Mouse (Mus musculus) forebrain, embryonic 14.5 days (tissue): ENCODE measurements around the gene Ctnnb1. TPM values are rescaled to one million over a fixed set of nuclear protein-coding genes. Genes with fewer than 3 reads are reported as not detected.

Source experiments
- ATAC-seq: fragments of 200-750 bp; cut with Nextera tagmentation; 2 replicates; pipeline ENCODE4 v1.8.0; 2017; ENCODE audit warnings: mild to moderate bottlenecking, moderate library complexity
- DNase-seq: peaks from one replicate; pipeline ENCODE4 v3.0.0-alpha.2; 2015; ENCODE audit warnings: low spot score
- H3K27ac ChIP-seq: fragments of 300-500 bp; sonication (generic); 2 replicates; pipeline ENCODE4 v1.5.1; 2014; ENCODE audit warnings: low read depth, mild to moderate bottlenecking, control low read depth, low read length, moderate library complexity
- H3K27me3 ChIP-seq: fragments of 300-500 bp; sonication (generic); replicated peaks from 2 replicates; pipeline ENCODE4 v1.6.1; 2014; ENCODE audit warnings: low read length, control low read depth, mixed read lengths; ENCODE audit not compliant: control insufficient read depth, insufficient read depth
- H3K36me3 ChIP-seq: fragments of 300-500 bp; sonication (generic); 2 replicates; pipeline ENCODE4 v1.6.1; 2014; ENCODE audit warnings: low read length, control low read depth; ENCODE audit not compliant: control insufficient read depth, insufficient read depth
- H3K4me1 ChIP-seq: fragments of 300-500 bp; sonication (generic); 2 replicates; pipeline ENCODE4 v1.6.1; 2014; ENCODE audit warnings: antibody characterized with exemption, low read length, control low read depth; ENCODE audit not compliant: control insufficient read depth, insufficient read depth
- H3K4me2 ChIP-seq: fragments of 300-500 bp; sonication (generic); 2 replicates; pipeline ENCODE4 v1.6.1; 2014; ENCODE audit warnings: mild to moderate bottlenecking, control low read depth, low read length
- H3K4me3 ChIP-seq: fragments of 300-500 bp; sonication (generic); 2 replicates; pipeline ENCODE4 v1.5.1; 2014; ENCODE audit warnings: low read depth, low read length, control low read depth
- H3K9ac ChIP-seq: fragments of 300-500 bp; sonication (generic); 2 replicates; pipeline ENCODE4 v1.6.1; 2014; ENCODE audit warnings: mild to moderate bottlenecking, low read length, control low read depth, moderate library complexity
- H3K9me3 ChIP-seq: fragments of 300-500 bp; sonication (generic); replicated peaks from 2 replicates; pipeline ENCODE4 v1.6.1; 2016; ENCODE audit warnings: low read length, control low read depth, mixed read lengths; ENCODE audit not compliant: control insufficient read depth
- WGBS: fragments of 180-500 bp; shearing (Covaris S2); extraction: QIAGEN DNeasy Blood & Tissue Kit; methylation state at CpG from one replicate; pipeline ENCODE4 v1.1.7; 2014; 5-methylcytosine and 5-hydroxymethylcytosine counted together
- polyA plus RNA-seq: library from polyadenylated mRNA; unstranded; fragments of >200 nt; fragmentation: Nextera tagmentation; extraction: Ambion mirVana; gene quantifications from 2 replicates; pipeline ENCODE4 v1.2.1, GENCODE M21; 2014

Ctnnb1 gene
- polyA plus RNA-seq, 1 experiment from 2014 or later: 853 TPM

DNA sequence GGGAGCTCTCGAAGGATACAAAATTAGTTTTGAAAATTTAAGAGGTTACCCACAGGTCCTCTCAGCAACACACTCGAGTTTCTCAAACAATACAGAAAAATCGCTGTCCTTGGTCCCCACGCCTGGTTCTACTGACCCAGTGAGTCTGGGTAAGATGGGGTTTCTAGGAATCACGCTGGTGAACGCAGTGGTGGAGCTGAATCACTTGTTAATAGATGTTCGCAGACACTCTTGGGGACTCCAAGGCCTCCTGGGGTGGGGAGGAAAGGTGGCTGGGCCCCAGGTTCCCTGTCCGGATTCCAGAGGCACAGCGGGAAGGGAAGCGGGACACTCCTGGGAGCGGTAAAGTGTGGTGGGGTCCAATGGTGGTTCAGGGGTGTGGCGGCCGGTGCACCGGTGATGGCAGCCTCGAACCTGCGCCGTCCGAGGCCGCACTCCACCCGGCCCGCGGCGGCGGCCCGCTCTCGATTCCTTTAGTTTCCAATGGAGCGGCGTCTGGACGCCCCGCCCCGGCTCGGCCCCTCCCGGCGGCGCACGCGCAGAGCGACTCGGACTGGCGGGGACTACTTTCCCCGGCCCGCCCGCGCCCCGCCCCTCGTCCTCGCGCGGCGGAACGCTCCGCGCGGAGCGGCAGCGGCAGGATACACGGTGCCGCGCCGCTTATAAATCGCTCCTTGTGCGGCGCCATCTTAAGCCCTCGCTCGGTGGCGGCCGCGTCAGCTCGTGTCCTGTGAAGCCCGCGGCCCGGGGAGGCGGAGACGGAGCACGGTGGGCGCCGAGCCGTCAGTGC, 4.0 kb downstream of the Ctnnb1 start:
- Histone ChIP-seq H3K4me2 (peak overlapping the region; percentile 29; the same call in 1 of the 2 replicates), H3K9me3 (no peaks in the 10 kb centered on the region), H3K27ac (peak overlapping the region; percentile 95), H3K27me3 (no peaks in the 10 kb centered on the region), H3K9ac (peak overlapping the region; percentile 92), H3K4me3 (peak overlapping the region; percentile 88), H3K36me3 (no peaks in the 10 kb centered on the region), H3K4me1 (peaks cover 31% of the 10 kb centered on the region)
- 3% methylated on average over 74 of the region's 78 CpGs for WGBS
- DNase-seq: peak; percentile 97
- peak; percentile 88 for ATAC-seq

DNA sequence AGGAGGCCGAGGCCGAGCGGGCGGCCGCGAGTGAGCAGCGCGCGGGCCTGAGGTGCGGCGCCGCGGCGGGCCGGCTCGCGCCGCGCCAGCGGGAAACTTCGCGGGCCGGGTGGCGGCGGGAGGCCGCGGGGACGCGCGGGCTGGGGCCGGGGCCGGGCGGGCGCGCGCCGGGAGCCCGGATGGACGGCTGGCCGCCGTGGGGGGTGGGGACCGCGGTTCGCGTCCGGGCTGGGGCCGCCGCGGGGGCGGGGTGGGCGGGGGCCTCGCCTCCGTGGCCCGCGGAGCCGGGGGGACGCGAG, 4.5 kb downstream of the Ctnnb1 start:
- DNase-seq: no peak
- Histone ChIP-seq H3K9me3 (no peaks in the 10 kb centered on the region), H3K9ac (peak overlapping the region; percentile 92), H3K4me2 (peak overlapping the region; percentile 84), H3K27ac (peak overlapping the region; percentile 95), H3K4me1 (peaks cover 36% of the 10 kb centered on the region), H3K4me3 (peak overlapping the region; percentile 88), H3K27me3 (no peaks in the 10 kb centered on the region), H3K36me3 (no peaks in the 10 kb centered on the region)
- no peak for ATAC-seq
- under 1% methylated on average over 46 of the region's 58 CpGs for WGBS

DNA sequence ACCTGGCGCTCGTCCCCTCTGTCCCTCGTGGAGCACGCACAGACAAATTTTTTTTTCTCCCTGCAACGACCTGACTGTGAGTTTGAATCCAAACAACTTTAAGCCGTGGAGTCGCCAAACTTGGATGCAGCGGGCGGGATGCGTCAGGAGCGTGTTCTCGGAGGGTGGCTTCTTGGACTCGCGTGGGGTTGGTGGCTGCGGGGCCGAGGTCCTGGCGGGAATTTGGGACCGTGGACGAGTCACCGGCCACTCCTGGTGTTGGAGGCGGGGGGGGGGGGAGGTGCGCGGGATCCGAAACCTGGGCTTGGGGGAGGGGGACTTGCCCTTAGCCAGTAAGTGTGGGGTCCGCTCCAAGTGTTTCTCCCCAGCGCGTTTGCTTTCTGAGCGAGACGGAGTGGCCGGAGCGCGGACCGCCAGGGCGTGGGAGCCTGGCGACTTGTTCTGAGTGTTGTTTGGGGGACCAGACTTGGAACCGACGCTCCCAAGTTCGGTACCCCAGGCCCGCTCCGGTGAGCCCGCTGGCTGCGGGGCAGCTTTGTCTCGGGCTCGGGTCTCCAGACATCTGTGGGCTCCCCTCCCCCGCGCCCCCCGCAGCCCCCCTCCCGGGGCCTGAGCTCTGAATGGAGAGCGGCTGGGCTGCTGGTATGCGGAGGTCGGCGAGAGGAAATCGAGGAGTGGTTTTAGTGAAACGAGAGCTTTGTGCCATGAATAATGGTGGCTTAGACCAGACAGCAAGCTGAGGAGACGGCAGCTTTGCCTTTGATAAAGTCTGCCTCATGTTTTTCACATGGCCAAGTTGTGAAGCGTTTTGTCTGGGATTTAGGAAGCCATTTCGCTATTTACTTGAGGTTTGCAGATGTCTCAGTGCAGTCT, 5.1 kb downstream of the Ctnnb1 start:
- Histone ChIP-seq H3K4me3 (peak overlapping the region; percentile 88), H3K4me1 (peaks cover 39% of the 10 kb centered on the region), H3K9ac (peak overlapping the region; percentile 92), H3K36me3 (no peaks in the 10 kb centered on the region), H3K9me3 (no peaks in the 10 kb centered on the region), H3K27me3 (no peaks in the 10 kb centered on the region), H3K4me2 (peak overlapping the region; percentile 84), H3K27ac (peak overlapping the region; percentile 95)
- ATAC-seq (peak; percentile 43), DNase-seq (peak; percentile 70)
- WGBS: under 1% methylated on average over 55 of the region's 57 CpGs

DNA sequence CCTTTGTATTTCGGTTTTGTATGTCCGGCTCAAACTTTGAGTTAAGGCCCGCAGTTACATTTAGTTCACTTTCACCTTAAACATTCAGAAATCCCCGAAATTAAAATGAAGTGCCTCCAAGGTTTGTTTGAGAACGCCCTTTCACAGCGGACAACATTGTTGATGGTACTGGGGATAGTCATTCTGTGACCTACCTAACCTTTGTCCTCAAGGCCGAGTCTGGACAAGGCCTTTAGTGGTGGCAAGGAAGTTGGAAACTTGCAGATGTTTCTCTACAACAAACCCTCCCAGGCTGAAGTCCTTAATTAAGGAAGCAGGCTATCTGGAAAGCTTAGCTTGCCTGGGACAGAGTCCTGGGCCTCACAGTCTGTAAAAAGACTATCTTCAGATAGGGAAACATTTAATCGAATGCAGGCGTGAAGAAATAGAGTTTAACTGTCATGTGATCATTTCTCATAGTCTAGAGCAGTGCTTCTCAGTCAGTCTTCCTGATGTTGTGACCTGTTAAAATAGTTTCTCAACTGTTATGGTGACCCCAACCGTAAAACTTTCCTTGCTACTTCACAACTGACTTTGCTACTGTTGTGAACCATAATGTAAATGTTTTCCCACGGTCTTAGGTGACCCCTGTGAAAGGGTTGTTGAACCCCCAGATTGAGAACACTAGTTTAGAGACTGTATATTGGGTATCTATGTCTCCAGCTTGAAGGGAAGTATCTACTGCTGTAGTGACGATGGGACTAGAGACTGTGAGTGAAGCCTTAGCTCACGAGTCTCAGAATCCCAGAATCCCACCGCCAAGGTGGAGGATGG, 6.0 kb downstream of the Ctnnb1 start:
- no peak for DNase-seq
- peak overlapping the region; percentile 88 for H3K4me3 ChIP-seq
- peak overlapping the region; percentile 92 for H3K9ac ChIP-seq
- H3K4me1 ChIP-seq: peaks cover 45% of the 10 kb centered on the region
- H3K9me3 ChIP-seq: no peaks in the 10 kb centered on the region
- no peak for ATAC-seq
- H3K4me2 ChIP-seq: peak overlapping the region; percentile 84
- no peaks in the 10 kb centered on the region for H3K36me3 ChIP-seq
- WGBS: 7% methylated on average over 14 of the region's 14 CpGs
- H3K27me3 ChIP-seq: no peaks in the 10 kb centered on the region
- H3K27ac ChIP-seq: no peak overlapping the region; the same call in 1 of the 2 replicates

DNA sequence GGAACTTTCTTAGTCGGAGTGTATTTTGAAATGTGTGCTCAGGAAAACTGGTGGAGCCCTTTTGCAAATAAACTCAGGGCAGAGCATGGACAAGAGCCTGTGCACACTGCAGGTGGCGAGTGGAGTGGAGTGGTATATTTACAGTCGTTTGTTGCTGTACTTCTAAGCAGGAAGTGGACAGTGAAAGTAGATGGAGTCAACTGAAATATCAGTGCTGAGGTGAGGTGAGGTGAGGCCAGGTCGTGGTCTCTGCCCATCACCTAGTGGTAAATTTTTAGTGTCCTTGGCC, 6.6 kb downstream of the Ctnnb1 start:
- no peaks in the 10 kb centered on the region for H3K9me3 ChIP-seq
- peaks cover 45% of the 10 kb centered on the region for H3K4me1 ChIP-seq
- peak overlapping the region; percentile 84 for H3K4me2 ChIP-seq
- no peaks in the 10 kb centered on the region for H3K27me3 ChIP-seq
- H3K4me3 ChIP-seq: peak overlapping the region; percentile 88
- peak overlapping the region; percentile 92 for H3K9ac ChIP-seq
- no peaks in the 10 kb centered on the region for H3K36me3 ChIP-seq
- WGBS: 12% methylated on average over 4 of the region's 4 CpGs
- ATAC-seq (no peak), DNase-seq (no peak)
- H3K27ac ChIP-seq: no peak overlapping the region

DNA sequence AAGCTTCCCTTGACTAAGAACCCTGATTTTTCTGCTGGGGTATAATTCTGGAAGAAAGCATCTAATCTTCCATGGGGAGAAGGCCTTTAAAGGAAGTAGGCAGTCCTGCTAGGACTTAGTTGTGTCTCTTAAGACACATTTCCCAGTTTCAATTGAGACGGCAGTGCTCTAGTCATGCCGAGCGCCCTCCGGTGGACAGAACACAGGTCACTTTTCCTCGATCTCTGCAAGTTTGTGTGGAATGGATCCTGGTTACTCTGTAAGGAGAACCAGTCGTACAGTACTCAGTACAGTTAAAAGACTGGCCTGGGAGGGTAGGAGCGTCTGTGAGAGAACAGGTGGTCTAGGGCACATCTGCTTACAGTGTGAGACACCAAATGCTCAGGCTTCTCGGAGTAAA, 7.3 kb downstream of the Ctnnb1 start:
- Histone ChIP-seq H3K9ac (peak overlapping the region; percentile 92), H3K4me3 (peak overlapping the region; percentile 88), H3K9me3 (no peaks in the 10 kb centered on the region), H3K27ac (no peak overlapping the region), H3K27me3 (no peaks in the 10 kb centered on the region), H3K36me3 (peaks cover 6% of the 10 kb centered on the region; the same call in 1 of the 2 replicates), H3K4me1 (peaks cover 41% of the 10 kb centered on the region), H3K4me2 (peak overlapping the region; percentile 84)
- ATAC-seq (no peak), DNase-seq (peak; percentile 82)
- 16% methylated on average over 8 of the region's 8 CpGs for WGBS

GRCm38 (mm10) chr9:120940858-120941257, 11.8 kb downstream of the Ctnnb1 start:
- Histone ChIP-seq H3K27me3 (no peaks in the 10 kb centered on the region), H3K9me3 (no peaks in the 10 kb centered on the region), H3K27ac (no peak overlapping the region), H3K9ac (no peak overlapping the region), H3K36me3 (peaks cover 7% of the 10 kb centered on the region; the same call in 1 of the 2 replicates), H3K4me1 (peaks cover 34% of the 10 kb centered on the region), H3K4me3 (no peak overlapping the region), H3K4me2 (no peak overlapping the region)
- ATAC-seq (no peak), DNase-seq (no peak)
- WGBS: 87% methylated on average over 3 of the region's 3 CpGs

DNA sequence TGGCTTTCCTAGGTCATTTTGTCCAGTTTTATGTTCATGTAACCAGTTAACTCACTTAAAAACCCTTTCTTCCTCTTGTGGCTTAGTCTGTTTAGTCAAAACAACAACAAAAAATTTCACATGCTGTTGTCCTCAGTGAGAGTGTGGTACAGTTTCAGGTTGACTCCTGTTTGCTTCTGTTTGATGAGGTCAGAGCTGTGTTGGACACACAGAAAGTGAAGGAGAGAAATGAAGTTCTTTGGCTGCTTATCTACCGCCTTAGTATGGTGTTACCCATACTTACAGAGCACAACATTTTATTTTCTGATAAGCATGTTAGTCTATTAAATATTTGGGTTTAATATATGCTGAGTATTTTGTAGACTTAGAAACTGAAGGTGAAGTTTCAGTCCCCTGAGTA, 14.7 kb downstream of the Ctnnb1 start:
- Histone ChIP-seq H3K4me2 (no peak overlapping the region), H3K4me1 (peaks cover 15% of the 10 kb centered on the region; the same call in 1 of the 2 replicates), H3K4me3 (no peak overlapping the region), H3K9ac (no peak overlapping the region), H3K27me3 (no peaks in the 10 kb centered on the region), H3K27ac (no peak overlapping the region), H3K9me3 (no peaks in the 10 kb centered on the region), H3K36me3 (peaks cover 7% of the 10 kb centered on the region; the same call in 1 of the 2 replicates)
- ATAC-seq (no peak), DNase-seq (no peak)
- WGBS: 88% methylated on average over 1 of the region's 1 CpGs
